Mouse (Mus musculus) stomach, adult 2 months (tissue): ENCODE data around the gene Map7d2. TPM values are rescaled to one million over a fixed set of nuclear protein-coding genes. Genes with fewer than 3 reads are reported as not detected.

Experiments
- polyA plus RNA-seq: library from polyadenylated mRNA; depleted of rRNA; stranded (reverse); fragments of >200 nt; gene quantifications from 2 replicates; pipeline ENCODE4 v1.2.3, GENCODE M21; 2012; rRNA removed

Gene Map7d2
- polyA plus RNA-seq = 0.02 TPM in 1 of 2 replicates, not detected in the other

DNA sequence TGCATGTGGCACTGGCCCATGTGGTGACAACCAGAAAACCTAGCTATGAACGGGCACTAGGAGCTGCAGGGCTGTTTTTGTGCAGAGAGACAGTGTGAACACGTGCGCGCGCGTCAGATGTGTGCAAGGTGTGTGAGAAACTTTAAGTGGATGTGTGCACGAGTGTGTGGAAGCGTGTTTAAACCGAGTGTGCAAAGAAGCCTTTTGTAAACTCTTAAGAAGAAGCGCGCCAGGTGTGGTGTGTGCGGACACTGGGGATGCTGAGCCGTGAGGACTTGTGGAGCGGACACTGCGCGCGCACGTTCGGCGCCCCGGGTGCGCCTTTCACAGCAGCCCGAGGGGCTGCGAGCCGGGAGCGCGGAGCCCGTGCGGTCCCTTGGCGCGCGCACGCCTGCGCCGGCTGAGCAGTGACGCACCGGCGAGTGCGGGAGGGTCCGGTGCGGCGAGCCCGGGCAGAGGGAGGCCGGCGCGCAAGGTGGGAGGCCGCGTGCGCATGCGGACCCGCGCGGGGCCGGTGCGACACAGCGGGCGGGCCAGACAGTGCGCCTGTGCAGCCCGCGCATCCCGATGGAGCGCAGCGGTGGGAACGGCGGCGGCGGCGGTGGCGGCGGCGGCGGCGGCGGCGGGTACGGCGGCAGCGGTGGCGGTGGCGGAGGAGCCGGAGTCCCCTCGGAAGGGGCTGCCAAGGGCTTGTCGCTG lies at the start of gene Map7d2:
TSS of gene Map7d2 (plus strand) at position 443 of the 699 bp plus-strand sequence.

DNA sequence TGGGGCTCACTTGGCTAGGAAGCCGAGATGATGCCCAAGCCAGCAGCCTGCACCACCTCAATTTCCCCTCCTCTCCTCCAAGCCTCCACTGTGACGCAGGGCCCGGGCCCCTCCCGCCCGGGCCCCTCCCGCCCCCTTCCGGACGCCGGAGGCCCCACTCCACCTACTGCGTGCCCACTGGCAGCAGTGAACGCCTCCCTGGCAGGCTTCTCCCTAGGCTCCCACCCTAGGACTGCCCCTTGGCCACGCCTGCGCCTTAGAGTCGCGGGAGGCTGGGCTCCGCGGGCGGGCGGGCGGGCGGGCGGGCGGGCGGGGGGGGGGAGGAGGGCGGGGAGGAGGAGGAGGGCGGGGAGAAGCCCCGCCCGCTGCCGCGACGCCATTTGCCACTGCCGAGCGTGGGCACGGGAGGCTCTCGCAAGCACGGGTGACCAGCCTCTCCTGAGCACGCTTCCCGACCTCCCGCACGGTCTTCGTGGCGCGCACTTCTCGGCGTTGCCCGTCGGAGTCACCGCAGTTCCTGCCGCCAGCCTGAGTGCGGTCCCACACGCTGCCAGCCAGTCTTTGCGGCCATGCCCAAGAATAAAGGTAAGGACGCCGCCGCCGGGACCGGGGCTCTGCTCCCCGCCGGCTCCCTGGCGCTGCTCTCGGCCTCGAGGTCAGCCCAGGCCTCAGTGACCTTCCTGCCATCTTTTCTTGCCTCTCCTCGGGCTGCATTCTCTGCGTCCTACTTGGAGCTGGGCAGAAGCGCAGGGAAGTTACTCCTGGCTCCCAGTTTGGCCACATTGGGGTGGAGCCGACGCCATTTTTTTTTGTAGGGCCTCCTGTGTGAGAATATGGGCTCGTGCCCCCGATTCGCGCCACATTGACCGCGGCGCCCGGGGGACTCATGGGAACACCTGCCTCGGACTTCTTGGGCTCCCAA lies 42.3 kb upstream of the Map7d2 start, which contains the start of gene Eif1ax:
TSS of gene Eif1ax (plus strand) at position 348 of the 922 bp plus-strand sequence.

DNA sequence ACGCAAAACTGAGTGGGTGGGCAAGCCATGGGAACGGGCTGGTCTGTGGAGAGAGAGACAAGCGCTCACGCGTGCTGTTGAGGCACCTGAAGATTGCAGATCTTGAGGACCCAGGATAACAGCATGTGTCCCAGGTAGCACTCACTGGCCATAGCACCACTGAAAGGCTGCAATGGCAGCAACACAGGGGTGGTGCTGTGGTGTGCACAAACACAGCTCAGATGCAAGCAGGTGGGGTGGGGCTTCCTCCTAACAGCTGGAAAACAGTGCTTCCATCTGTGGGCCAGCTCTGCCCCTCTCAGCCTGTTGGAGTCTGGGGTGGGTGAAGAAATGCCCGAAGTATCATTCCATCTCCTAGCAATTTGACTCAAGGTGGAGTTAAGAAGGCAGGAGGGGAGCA lies 112.0 kb downstream of the Map7d2 start, which contains the start of gene Bclaf3:
TSS of gene Bclaf3 (plus strand) at position 301 of the 400 bp plus-strand sequence.

Other genes with a start within 250 kb of the Map7d2 start
- gene Rps6ka3, start 204.3 kb upstream of the Map7d2 start, polyA plus RNA-seq = 3.5 and 3.9 TPM in 2 replicates
- gene Eif1ax, start 42.4 kb upstream of the Map7d2 start, polyA plus RNA-seq = 77.8 and 81.2 TPM in 2 replicates
- 0.43 TPM in 1 of 2 replicates, not detected in the other for gene Bclaf3, start 112.1 kb downstream of the Map7d2 start, polyA plus RNA-seq
- 4.1 and 4.8 TPM in 2 replicates for gene Sh3kbp1, start 212.7 kb downstream of the Map7d2 start, polyA plus RNA-seq